In genomic region chr15:59783782-59784555, GRCm38 (mm10) we compare ENCODE assay signal across 9 mouse cellular contexts.
DNase-seq lines count a peak whose midpoint lies in the region; ATAC-seq and TF ChIP-seq lines count a peak whose summit lies in the region.
"Had no signal": no experiment of that assay in that cellular context is flagged by ENCODE, and none has a peak within 500 bp of the region (broad histone marks: within the 10 kb centered on the region; RNA-seq: fewer than 3 reads in every experiment).

No protein-coding gene starts in this region.

- no peaks in the 10 kb centered on the region for H3K9me3 ChIP-seq in limb, embryonic 11.5 days (ENCODE audit: control insufficient read depth, low read length)
- H3K9me3 ChIP-seq in midbrain, embryonic 11.5 days (ENCODE audit: control insufficient read depth, low read length), result no peaks in the 10 kb centered on the region; the same call in 1 of the 2 replicates

- H3K4me2 ChIP-seq in limb, embryonic 11.5 days (ENCODE audit: low read depth, severe bottlenecking), result peak overlapping the region; percentile 15; the same call in 1 of the 2 replicates
- H3K4me2 ChIP-seq in midbrain, embryonic 11.5 days, result peak overlapping the region; percentile 39

- DNase-seq in gastrocnemius, adult 18-20 months (ENCODE audit: low spot score), result peak; percentile 63
- DNase-seq in gastrocnemius, postnatal 4 days (ENCODE audit: low spot score in 2 of 2), result no peak
- DNase-seq in heart, postnatal 36 days, result peak; percentile 34 to 56
- peak; percentile 51 for DNase-seq in limb, embryonic 11.5 days (ENCODE audit: low spot score)
- DNase-seq in midbrain, embryonic 11.5 days (ENCODE audit: low spot score, missing footprints), result peak; percentile 91
- DNase-seq in spleen, postnatal 10 days (ENCODE audit: low spot score in 2 of 2), result no peak
- DNase-seq in thymus, postnatal 4 days, result no peak

- H3K4me3 ChIP-seq in embryonic fibroblast, embryonic 13.5 days (ENCODE audit: insufficient read depth, low read length), result no peak overlapping the region
- H3K4me3 ChIP-seq in limb, embryonic 11.5 days (ENCODE audit: low read depth, low read length), result no peak overlapping the region
- 0 out of 2 replicates have a peak overlapping the region, but pooled peaks have one; percentile 5 for H3K4me3 ChIP-seq in midbrain, embryonic 11.5 days (ENCODE audit: low read depth, low read length)
- H3K4me3 ChIP-seq: megakaryocyte, embryonic 14.5 days had no signal

- H3K4me1 ChIP-seq in embryonic fibroblast, embryonic 13.5 days (ENCODE audit: control insufficient read depth, insufficient read depth, low read length), result peaks cover 5% of the 10 kb centered on the region; the same call in 1 of the 2 replicates
- no peaks in the 10 kb centered on the region for H3K4me1 ChIP-seq in limb, embryonic 11.5 days (ENCODE audit: control insufficient read depth, insufficient read depth, low read length)
- H3K4me1 ChIP-seq in midbrain, embryonic 11.5 days (ENCODE audit: control insufficient read depth, insufficient read depth, low read length), result peaks cover 12% of the 10 kb centered on the region

- TF ChIP-seq POLR2A in embryonic fibroblast, embryonic 13.5 days (IDR thresholded peaks at IDR 0.05; ENCODE audit: low read depth, low read length), result no peak

- no peak for ATAC-seq in limb, embryonic 11.5 days (ENCODE audit: insufficient number of reproducible peaks, low FRiP score, low TSS enrichment, low read depth)
- peak; percentile 51; the same call in 1 of the 2 replicates for ATAC-seq in midbrain, embryonic 11.5 days (ENCODE audit: low FRiP score)

- H3K27ac ChIP-seq in embryonic fibroblast, embryonic 13.5 days (ENCODE audit: insufficient read depth, low read length), result peak overlapping the region; percentile 73
- no peak overlapping the region; the same call in 1 of the 2 replicates for H3K27ac ChIP-seq in limb, embryonic 11.5 days (replicated peaks; ENCODE audit: low read depth, low read length)
- H3K27ac ChIP-seq in midbrain, embryonic 11.5 days (ENCODE audit: low read depth, low read length), result no peak overlapping the region

- TF ChIP-seq CTCF in embryonic fibroblast, embryonic 13.5 days (IDR thresholded peaks at IDR 0.05; ENCODE audit: borderline replicate concordance, insufficient read depth, low read length), result no peak

- intact Hi-C loops in heart, postnatal 36 days (cut with DNase I), result no loop called here

- 6% methylated on average over 22 of the region's 22 CpGs for WGBS in limb, embryonic 11.5 days
- WGBS in midbrain, embryonic 11.5 days, result 12% methylated on average over 22 of the region's 22 CpGs

- H3K9ac ChIP-seq in limb, embryonic 11.5 days (ENCODE audit: low read length), result no peak overlapping the region
- H3K9ac ChIP-seq in midbrain, embryonic 11.5 days (ENCODE audit: low read length), result 0 out of 2 replicates have a peak overlapping the region, but pooled peaks have one; percentile 36

- no peaks in the 10 kb centered on the region for H3K27me3 ChIP-seq in limb, embryonic 11.5 days (ENCODE audit: control insufficient read depth, insufficient read depth, low read length)
- H3K27me3 ChIP-seq in midbrain, embryonic 11.5 days (ENCODE audit: control insufficient read depth, insufficient read depth, low read length), result no peaks in the 10 kb centered on the region

- no peaks in the 10 kb centered on the region for H3K36me3 ChIP-seq in limb, embryonic 11.5 days (ENCODE audit: control insufficient read depth, insufficient read depth, low read length)
- no peaks in the 10 kb centered on the region for H3K36me3 ChIP-seq in midbrain, embryonic 11.5 days (ENCODE audit: control insufficient read depth, insufficient read depth, low read length)

Comparison
In these comparisons a context has a peak if more than half of its experiments do, and no peak if none do; other contexts are left out.
1. DNase-seq: peak in gastrocnemius, adult 18-20 months (single experiment), heart, postnatal 36 days (2 of 2), limb, embryonic 11.5 days (single experiment) and midbrain, embryonic 11.5 days (single experiment); none in gastrocnemius, postnatal 4 days (0 of 2), spleen, postnatal 10 days (0 of 2) and thymus, postnatal 4 days (single experiment).